Mouse (Mus musculus) limb, embryonic 10.5 days (tissue): ENCODE data around the gene Fyn. TPM values are rescaled to one million over a fixed set of nuclear protein-coding genes. Genes with fewer than 3 reads are reported as not detected.

Source experiments
- DNase-seq: peaks from one replicate; pipeline ENCODE4 v3.0.0-alpha.2; 2017; ENCODE audit warnings: low spot score
- H3K27ac ChIP-seq: fragments of 300-500 bp; sonication (generic); 2 replicates; pipeline ENCODE4 v1.5.1; 2016; ENCODE audit warnings: mild to moderate bottlenecking
- H3K27me3 ChIP-seq: fragments of 300-500 bp; sonication (generic); 2 replicates; pipeline ENCODE4 v1.6.1; 2016; ENCODE audit warnings: low read depth, mild to moderate bottlenecking; ENCODE audit not compliant: poor library complexity, severe bottlenecking
- H3K36me3 ChIP-seq: fragments of 300-500 bp; sonication (generic); 2 replicates; pipeline ENCODE4 v1.6.1; 2016; ENCODE audit warnings: mild to moderate bottlenecking, moderate library complexity
- H3K4me1 ChIP-seq: fragments of 300-500 bp; sonication (generic); 2 replicates; pipeline ENCODE4 v1.6.1; 2016
- H3K4me3 ChIP-seq: fragments of 300-500 bp; sonication (generic); 2 replicates; pipeline ENCODE4 v1.5.1; 2016; ENCODE audit warnings: mild to moderate bottlenecking, moderate library complexity
- H3K9me3 ChIP-seq: fragments of 300-500 bp; sonication (generic); replicated peaks from 2 replicates; pipeline ENCODE4 v1.6.1; 2016; ENCODE audit warnings: mild to moderate bottlenecking
- WGBS: fragments of 180-500 bp; shearing (Covaris S2); methylation state at CpG from one replicate; pipeline ENCODE4 v1.1.7; 2016; 5-methylcytosine and 5-hydroxymethylcytosine counted together
- polyA plus RNA-seq: library from polyadenylated mRNA; unstranded; fragments of >200 nt; fragmentation: Nextera tagmentation; extraction: Ambion mirVana; gene quantifications from 2 replicates; pipeline ENCODE4 v1.2.1, GENCODE M21; 2016

Fyn gene
- polyA plus RNA-seq, 1 experiment from 2014 or later, result 16.0 TPM

GRCm38 (mm10) chr10:39594716-39595115 is 226.1 kb downstream of the Fyn start:
- H3K4me1 ChIP-seq, result peaks cover 12% of the 10 kb centered on the region
- H3K36me3 ChIP-seq, result 0 out of 2 replicates have a peak, but pooled peaks cover 2% of the 10 kb centered on the region
- H3K9me3 ChIP-seq, result 0 out of 2 replicates have a peak, but pooled peaks cover 2% of the 10 kb centered on the region
- no peak overlapping the region for H3K4me3 ChIP-seq
- no peaks in the 10 kb centered on the region for H3K27me3 ChIP-seq
- no peak for DNase-seq
- WGBS, result 81% methylated on average over 1 of the region's 1 CpGs
- no peak overlapping the region for H3K27ac ChIP-seq

- Histone ChIP-seq H3K4me1 (peaks cover 12% of the 10 kb centered on the region), H3K27ac (no peak overlapping the region)
Observed at GRCm38 (mm10) chr10:39595862-39596261, 227.2 kb downstream of the Fyn start.

GRCm38 (mm10) chr10:39597116-39597791 is 228.6 kb downstream of the Fyn start:
- Histone ChIP-seq H3K27ac (no peak overlapping the region), H3K27me3 (no peaks in the 10 kb centered on the region), H3K9me3 (0 out of 2 replicates have a peak, but pooled peaks cover 2% of the 10 kb centered on the region), H3K4me1 (peaks cover 12% of the 10 kb centered on the region), H3K4me3 (no peak overlapping the region), H3K36me3 (0 out of 2 replicates have a peak, but pooled peaks cover 2% of the 10 kb centered on the region)
- WGBS, result 61% methylated on average over 9 of the region's 9 CpGs
- no peak for DNase-seq

More at GRCm38 (mm10) chr10:39595862-39596261, 227.2 kb downstream of the Fyn start:
- Histone ChIP-seq H3K9me3 (0 out of 2 replicates have a peak, but pooled peaks cover 2% of the 10 kb centered on the region), H3K36me3 (0 out of 2 replicates have a peak, but pooled peaks cover 2% of the 10 kb centered on the region), H3K27me3 (no peaks in the 10 kb centered on the region), H3K4me3 (no peak overlapping the region)
- WGBS, result 85% methylated on average over 3 of the region's 3 CpGs
- no peak for DNase-seq

GRCm38 (mm10) chr10:39597792-39598183 is 229.1 kb downstream of the Fyn start:
- Histone ChIP-seq H3K9me3 (0 out of 2 replicates have a peak, but pooled peaks cover 2% of the 10 kb centered on the region), H3K4me1 (peaks cover 12% of the 10 kb centered on the region), H3K36me3 (0 out of 2 replicates have a peak, but pooled peaks cover 2% of the 10 kb centered on the region), H3K4me3 (no peak overlapping the region), H3K27ac (no peak overlapping the region), H3K27me3 (no peaks in the 10 kb centered on the region)
- WGBS, result 75% methylated on average over 3 of the region's 3 CpGs
- DNase-seq, result no peak

- no peak for DNase-seq
- Histone ChIP-seq H3K4me3 (no peak overlapping the region), H3K9me3 (no peaks in the 10 kb centered on the region), H3K36me3 (no peaks in the 10 kb centered on the region), H3K27ac (no peak overlapping the region), H3K27me3 (no peaks in the 10 kb centered on the region), H3K4me1 (peaks cover 12% of the 10 kb centered on the region)
- 94% methylated on average over 4 of the region's 4 CpGs for WGBS
Observed at GRCm38 (mm10) chr10:39599601-39600000, 230.9 kb downstream of the Fyn start.

- Histone ChIP-seq H3K27ac (no peak overlapping the region), H3K27me3 (no peaks in the 10 kb centered on the region), H3K9me3 (no peaks in the 10 kb centered on the region), H3K4me3 (no peak overlapping the region), H3K36me3 (no peaks in the 10 kb centered on the region), H3K4me1 (peaks cover 12% of the 10 kb centered on the region)
- 76% methylated on average over 1 of the region's 1 CpGs for WGBS
- DNase-seq, result no peak
Observed at GRCm38 (mm10) chr10:39600115-39600514, 231.5 kb downstream of the Fyn start.

- WGBS, result 92% methylated on average over 5 of the region's 5 CpGs
- no peak overlapping the region for H3K27ac ChIP-seq
- H3K4me1 ChIP-seq, result peaks cover 10% of the 10 kb centered on the region
- H3K9me3 ChIP-seq, result no peaks in the 10 kb centered on the region
- DNase-seq, result no peak
- no peaks in the 10 kb centered on the region for H3K36me3 ChIP-seq
- H3K4me3 ChIP-seq, result no peak overlapping the region
- H3K27me3 ChIP-seq, result no peaks in the 10 kb centered on the region
Observed at GRCm38 (mm10) chr10:39601068-39601467, 232.4 kb downstream of the Fyn start.

GRCm38 (mm10) chr10:39606434-39606833 is 237.8 kb downstream of the Fyn start:
- H3K36me3 ChIP-seq, result no peaks in the 10 kb centered on the region
- no peak overlapping the region for H3K27ac ChIP-seq
- DNase-seq, result no peak
- 92% methylated on average over 1 of the region's 1 CpGs for WGBS
- H3K4me3 ChIP-seq, result no peak overlapping the region
- H3K9me3 ChIP-seq, result no peaks in the 10 kb centered on the region
- no peaks in the 10 kb centered on the region for H3K27me3 ChIP-seq
- peaks cover 7% of the 10 kb centered on the region for H3K4me1 ChIP-seq

GRCm38 (mm10) chr10:39611234-39611633 is 242.6 kb downstream of the Fyn start:
- DNase-seq, result no peak
- Histone ChIP-seq H3K4me3 (no peak overlapping the region), H3K27me3 (no peaks in the 10 kb centered on the region), H3K4me1 (peaks cover 43% of the 10 kb centered on the region), H3K9me3 (no peaks in the 10 kb centered on the region), H3K36me3 (no peaks in the 10 kb centered on the region), H3K27ac (0 out of 2 replicates have a peak overlapping the region, but pooled peaks have one; percentile 25)
- WGBS, result 49% methylated on average over 3 of the region's 3 CpGs

- no peaks in the 10 kb centered on the region for H3K9me3 ChIP-seq
- H3K4me3 ChIP-seq, result no peak overlapping the region
- no peaks in the 10 kb centered on the region for H3K36me3 ChIP-seq
- peak overlapping the region; percentile 88; the same call in 1 of the 2 replicates for H3K27ac ChIP-seq
- no peaks in the 10 kb centered on the region for H3K27me3 ChIP-seq
- peaks cover 49% of the 10 kb centered on the region for H3K4me1 ChIP-seq
- WGBS, result 78% methylated on average over 2 of the region's 2 CpGs
- no peak for DNase-seq
Observed at GRCm38 (mm10) chr10:39612131-39612530, 243.5 kb downstream of the Fyn start.

GRCm38 (mm10) chr10:39612633-39612988 is 244.0 kb downstream of the Fyn start, which contains the start of gene Traf3ip2:
TSS of gene Traf3ip2 (plus strand) at chr10:39612934.
- Histone ChIP-seq H3K36me3 (no peaks in the 10 kb centered on the region), H3K4me3 (peak within 1 kb of the TSS; percentile 42), H3K9me3 (no peaks in the 10 kb centered on the region), H3K27ac (peak within 1 kb of the TSS; percentile 88), H3K27me3 (no peaks in the 10 kb centered on the region), H3K4me1 (peaks cover 49% of the 10 kb centered on the region)
- 30% methylated on average over 4 of the region's 4 CpGs for WGBS
- no peak for DNase-seq

- Histone ChIP-seq H3K27ac (peak overlapping the region; percentile 88), H3K4me3 (peak overlapping the region; percentile 42), H3K27me3 (no peaks in the 10 kb centered on the region), H3K4me1 (peaks cover 49% of the 10 kb centered on the region), H3K36me3 (no peaks in the 10 kb centered on the region), H3K9me3 (no peaks in the 10 kb centered on the region)
- WGBS, result 5% methylated on average over 26 of the region's 26 CpGs
- peak; percentile 79 for DNase-seq
Observed at GRCm38 (mm10) chr10:39612989-39613831, 244.6 kb downstream of the Fyn start.

GRCm38 (mm10) chr10:39613973-39614372 is 245.3 kb downstream of the Fyn start:
- Histone ChIP-seq H3K36me3 (no peaks in the 10 kb centered on the region), H3K4me3 (peak overlapping the region; percentile 42), H3K27ac (peak overlapping the region; percentile 88), H3K27me3 (no peaks in the 10 kb centered on the region), H3K4me1 (peaks cover 49% of the 10 kb centered on the region), H3K9me3 (no peaks in the 10 kb centered on the region)
- 48% methylated on average over 2 of the region's 2 CpGs for WGBS
- no peak for DNase-seq
